Mouse (Mus musculus) thymus, adult 2 months (tissue): ENCODE results near the gene Batf.

Source experiments
- CTCF ChIP-seq: fragments of 200-500 bp; IDR thresholded peaks from 2 replicates; pipeline ENCODE4 v1.5.1; 2012; ENCODE audit warnings: mild to moderate bottlenecking, control low read depth, low read length, moderate library complexity, borderline replicate concordance; ENCODE audit not compliant: control insufficient read depth, poor library complexity, insufficient read depth; ENCODE audit errors: extremely low read depth
- POLR2A ChIP-seq: fragments of 200-500 bp; IDR thresholded peaks from 2 replicates; pipeline ENCODE4 v1.6.1; 2012; ENCODE audit warnings: mild to moderate bottlenecking, low read length, control low read depth, moderate library complexity; ENCODE audit not compliant: control insufficient read depth, poor library complexity, insufficient read depth; ENCODE audit errors: extremely low read depth

- peak; percentile 65 for TF ChIP-seq POLR2A
- no peak; the same call in 1 of the 2 replicates for TF ChIP-seq CTCF
Observed at GRCm38 (mm10) chr12:85705002-85705830, 18.7 kb downstream of the Batf start.
